Mouse (Mus musculus): ENCODE measurements at regions not wholly inside any gene's neighbourhood (a gene's known extent, or its start where the extent isn't known, plus 50 kb on each side); places are given as distances from the start of the nearest gene placed in this dataset.

DNA sequence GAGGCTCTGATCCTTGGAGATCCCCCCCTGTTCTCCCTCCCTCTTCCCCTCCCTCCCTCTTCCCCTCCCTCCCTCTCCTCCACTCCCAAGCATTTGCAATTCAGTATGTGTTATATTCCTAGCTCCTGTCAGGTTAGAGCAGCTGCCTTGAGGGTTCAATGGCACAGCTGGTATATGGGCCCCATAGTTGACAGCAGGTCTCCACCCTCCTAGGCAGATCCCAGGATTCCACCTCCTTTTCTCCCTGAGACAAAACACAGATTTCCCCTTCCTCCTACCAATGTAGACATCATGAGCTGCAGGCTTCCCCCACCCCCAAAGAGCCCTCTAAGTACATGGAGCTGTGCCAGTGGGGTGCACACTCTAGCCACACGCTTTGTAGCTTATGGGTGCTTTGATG is 137.8 kb downstream of the Unc5cl start:
- no peaks in the 10 kb centered on the region for H3K27me3 ChIP-seq
- no peaks in the 10 kb centered on the region for H3K4me1 ChIP-seq
- H3K9ac ChIP-seq: no peak overlapping the region
- no peaks in the 10 kb centered on the region for H3K36me3 ChIP-seq
- no peak overlapping the region for H3K4me3 ChIP-seq
- ATAC-seq (ENCODE audit: insufficient number of reproducible peaks, low FRiP score, low TSS enrichment, low read depth): no peak
- H3K4me2 ChIP-seq: no peak overlapping the region
- H3K27ac ChIP-seq: no peak overlapping the region
- WGBS: 73% methylated on average over 1 of the region's 1 CpGs
- no peaks in the 10 kb centered on the region for H3K9me3 ChIP-seq

DNA sequence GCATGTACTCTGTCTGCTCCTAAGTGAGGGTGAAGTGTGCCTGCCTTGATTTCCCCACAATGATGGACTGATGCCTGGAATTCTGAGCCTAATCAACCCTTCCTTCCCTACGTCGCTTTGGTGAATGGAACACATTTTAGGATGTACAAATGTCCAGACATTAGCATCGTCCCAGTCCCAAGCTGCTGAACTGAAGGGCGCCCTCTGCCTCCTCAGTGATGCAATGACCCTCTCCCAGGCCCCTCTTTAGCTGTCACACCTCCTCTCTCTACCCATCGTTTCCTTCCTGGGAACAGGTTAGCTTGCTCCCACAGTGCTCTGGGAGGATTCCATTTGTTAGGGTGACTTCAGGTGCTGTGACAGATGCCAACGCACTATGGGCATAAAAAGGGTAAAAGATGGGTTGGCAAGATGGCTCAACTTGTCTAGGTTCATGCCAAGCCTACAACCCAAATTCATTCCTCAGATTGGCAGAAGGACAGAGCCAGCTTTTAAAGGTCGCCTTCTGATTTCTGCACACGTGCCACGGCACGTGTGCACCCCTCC is 140.8 kb downstream of the Unc5cl start:
- no peaks in the 10 kb centered on the region for H3K27me3 ChIP-seq
- H3K9me3 ChIP-seq: no peaks in the 10 kb centered on the region
- 69% methylated on average over 10 of the region's 10 CpGs for WGBS
- H3K9ac ChIP-seq: no peak overlapping the region
- no peak overlapping the region for H3K4me2 ChIP-seq
- H3K4me1 ChIP-seq: no peaks in the 10 kb centered on the region
- no peak for ATAC-seq (ENCODE audit: insufficient number of reproducible peaks, low FRiP score, low TSS enrichment, low read depth)
- no peak overlapping the region for H3K27ac ChIP-seq
- no peaks in the 10 kb centered on the region for H3K36me3 ChIP-seq
- no peak overlapping the region for H3K4me3 ChIP-seq

DNA sequence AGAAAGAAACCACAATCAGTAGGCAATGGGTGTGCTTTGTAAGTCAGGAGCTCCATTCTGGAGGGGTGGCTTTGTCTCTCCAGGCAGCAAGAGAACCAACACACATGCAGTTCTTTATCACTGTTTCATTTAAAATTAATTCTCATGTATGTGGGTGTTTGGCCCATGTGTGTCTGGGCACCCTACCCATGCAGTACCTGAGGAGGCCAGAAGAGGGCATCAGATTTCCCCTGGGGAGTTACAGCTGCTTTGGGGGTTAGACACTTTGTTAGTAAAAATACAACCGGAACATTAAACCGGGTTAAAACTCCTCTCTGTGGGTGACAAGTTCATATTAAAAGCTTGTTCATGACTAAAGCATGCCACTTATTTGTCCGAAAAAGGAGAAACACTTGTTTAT is 141.7 kb downstream of the Unc5cl start:
- no peak overlapping the region for H3K27ac ChIP-seq
- WGBS: 77% methylated on average over 3 of the region's 3 CpGs
- no peak for ATAC-seq (ENCODE audit: insufficient number of reproducible peaks, low FRiP score, low TSS enrichment, low read depth)

DNA sequence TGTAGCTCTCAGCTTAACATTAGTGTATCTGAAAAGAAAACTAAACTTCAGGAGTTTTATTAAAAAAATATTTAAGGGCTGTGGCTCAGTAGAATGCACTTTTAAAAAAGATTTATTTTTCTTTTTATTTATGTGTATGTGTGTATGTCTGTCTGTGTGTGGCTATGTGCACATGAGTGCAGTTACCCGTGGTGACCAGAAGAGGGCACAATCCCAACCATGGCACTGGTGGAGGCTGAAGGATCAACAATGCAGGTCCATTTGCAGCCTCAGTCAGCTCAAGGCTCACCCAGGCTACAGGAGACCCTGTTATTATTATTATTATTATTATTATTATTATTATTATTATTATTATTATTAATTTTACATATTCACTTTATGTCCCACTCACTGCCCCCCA is 142.6 kb downstream of the Unc5cl start:
- no peak for ATAC-seq (ENCODE audit: insufficient number of reproducible peaks, low FRiP score, low TSS enrichment, low read depth)
- no peaks in the 10 kb centered on the region for H3K9me3 ChIP-seq
- H3K27me3 ChIP-seq: no peaks in the 10 kb centered on the region
- no peaks in the 10 kb centered on the region for H3K4me1 ChIP-seq
- H3K4me2 ChIP-seq: no peak overlapping the region
- no peak overlapping the region for H3K9ac ChIP-seq
- 100% methylated on average over 1 of the region's 1 CpGs for WGBS
- H3K36me3 ChIP-seq: no peaks in the 10 kb centered on the region
- H3K4me3 ChIP-seq: no peak overlapping the region
- no peak overlapping the region for H3K27ac ChIP-seq

More for the DNA sequence above, 141.7 kb downstream of the Unc5cl start:
- H3K4me3 ChIP-seq: no peak overlapping the region
- H3K4me1 ChIP-seq: no peaks in the 10 kb centered on the region
- H3K36me3 ChIP-seq: no peaks in the 10 kb centered on the region
- H3K9ac ChIP-seq: no peak overlapping the region
- H3K27me3 ChIP-seq: no peaks in the 10 kb centered on the region
- no peak overlapping the region for H3K4me2 ChIP-seq
- no peaks in the 10 kb centered on the region for H3K9me3 ChIP-seq

DNA sequence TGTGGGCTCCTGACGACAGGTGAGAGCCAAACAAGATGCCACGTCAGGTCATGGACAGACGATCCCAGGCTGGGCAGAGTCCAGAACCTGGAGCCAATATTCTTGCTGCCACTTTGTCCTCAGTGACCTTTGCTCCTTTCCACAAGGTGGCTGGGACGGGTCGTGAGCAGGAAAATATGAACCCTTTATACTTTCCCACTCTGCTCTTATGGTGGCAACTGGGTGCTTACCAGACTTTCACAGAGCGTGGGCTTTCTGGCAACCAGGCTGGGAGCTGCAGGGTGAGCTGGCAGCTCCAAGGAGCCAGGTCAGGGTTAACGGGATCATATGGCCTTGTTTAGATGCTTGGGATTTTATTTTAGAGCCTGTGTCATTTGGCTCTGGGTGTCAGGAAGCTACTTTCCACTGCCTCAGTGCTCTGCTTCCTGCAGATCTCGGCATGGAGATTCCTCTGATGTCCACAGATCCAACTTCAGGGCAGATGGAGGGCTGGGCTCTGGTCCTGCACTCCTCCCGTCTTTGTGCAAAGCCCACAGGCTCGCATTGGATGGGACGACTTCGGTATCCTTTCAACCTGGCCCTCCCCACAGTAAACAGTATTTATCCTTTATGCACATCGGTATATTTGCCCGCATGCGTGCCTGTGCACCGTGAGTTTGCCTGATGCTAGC is 143.9 kb downstream of the Unc5cl start:
- WGBS: 72% methylated on average over 16 of the region's 16 CpGs
- no peaks in the 10 kb centered on the region for H3K36me3 ChIP-seq
- H3K27me3 ChIP-seq: 0 out of 2 replicates have a peak, but pooled peaks cover 3% of the 10 kb centered on the region
- no peak overlapping the region for H3K9ac ChIP-seq
- no peaks in the 10 kb centered on the region for H3K9me3 ChIP-seq
- H3K4me3 ChIP-seq: no peak overlapping the region
- no peaks in the 10 kb centered on the region for H3K4me1 ChIP-seq
- H3K4me2 ChIP-seq: no peak overlapping the region
- no peak for ATAC-seq (ENCODE audit: insufficient number of reproducible peaks, low FRiP score, low TSS enrichment, low read depth)
- no peak overlapping the region for H3K27ac ChIP-seq

DNA sequence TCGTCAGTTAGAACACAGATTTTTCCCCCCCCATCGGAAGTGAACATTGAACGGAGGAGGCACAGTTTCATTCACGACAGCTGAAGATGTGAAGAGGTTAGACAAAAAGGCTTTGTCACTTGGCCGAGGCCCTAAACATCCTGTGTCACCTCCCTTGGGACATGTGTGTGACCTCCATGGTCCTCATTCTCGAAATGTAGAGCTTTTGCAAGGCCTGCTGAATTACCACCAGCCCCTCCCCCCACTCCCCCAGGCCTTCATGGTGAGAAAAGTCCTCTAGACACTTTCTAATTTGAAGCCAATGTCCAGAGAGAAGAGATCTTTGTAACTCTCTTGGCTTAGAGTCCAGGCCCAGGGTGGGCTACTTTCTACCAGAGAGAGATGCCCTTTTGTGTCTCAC is 145.5 kb downstream of the Unc5cl start:
- Histone ChIP-seq H3K9me3 (no peaks in the 10 kb centered on the region), H3K4me3 (no peak overlapping the region), H3K27me3 (0 out of 2 replicates have a peak, but pooled peaks cover 3% of the 10 kb centered on the region), H3K4me1 (no peaks in the 10 kb centered on the region), H3K27ac (no peak overlapping the region), H3K4me2 (no peak overlapping the region), H3K9ac (no peak overlapping the region), H3K36me3 (no peaks in the 10 kb centered on the region)
- WGBS: 77% methylated on average over 6 of the region's 6 CpGs
- ATAC-seq (ENCODE audit: insufficient number of reproducible peaks, low FRiP score, low TSS enrichment, low read depth): no peak

DNA sequence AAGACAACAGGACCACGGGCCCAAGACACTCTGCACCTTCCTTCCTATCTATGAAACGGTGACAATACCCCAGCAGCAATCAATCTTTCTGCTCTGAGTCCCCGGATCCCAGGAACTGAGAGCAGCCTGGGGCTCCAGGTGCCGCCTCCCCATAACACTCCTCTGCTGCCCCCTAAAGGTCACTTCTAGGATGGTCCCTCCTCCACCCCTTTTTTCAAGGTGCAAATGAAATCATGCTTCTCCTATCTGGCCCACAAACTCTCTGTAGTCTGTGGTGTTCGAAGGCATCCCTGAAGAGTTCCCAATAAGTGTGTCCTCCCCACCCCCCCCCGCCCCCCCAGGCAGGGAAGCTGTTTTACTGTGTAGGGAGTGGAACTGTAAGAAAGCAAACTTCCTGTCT is 147.9 kb downstream of the Unc5cl start:
- H3K36me3 ChIP-seq: no peaks in the 10 kb centered on the region
- no peak overlapping the region for H3K9ac ChIP-seq
- H3K9me3 ChIP-seq: no peaks in the 10 kb centered on the region
- H3K4me2 ChIP-seq: no peak overlapping the region
- no peak for ATAC-seq (ENCODE audit: insufficient number of reproducible peaks, low FRiP score, low TSS enrichment, low read depth)
- H3K27me3 ChIP-seq: 0 out of 2 replicates have a peak, but pooled peaks cover 3% of the 10 kb centered on the region
- H3K4me3 ChIP-seq: no peak overlapping the region
- H3K4me1 ChIP-seq: no peaks in the 10 kb centered on the region
- no peak overlapping the region for H3K27ac ChIP-seq
- 6% methylated on average over 6 of the region's 6 CpGs for WGBS

DNA sequence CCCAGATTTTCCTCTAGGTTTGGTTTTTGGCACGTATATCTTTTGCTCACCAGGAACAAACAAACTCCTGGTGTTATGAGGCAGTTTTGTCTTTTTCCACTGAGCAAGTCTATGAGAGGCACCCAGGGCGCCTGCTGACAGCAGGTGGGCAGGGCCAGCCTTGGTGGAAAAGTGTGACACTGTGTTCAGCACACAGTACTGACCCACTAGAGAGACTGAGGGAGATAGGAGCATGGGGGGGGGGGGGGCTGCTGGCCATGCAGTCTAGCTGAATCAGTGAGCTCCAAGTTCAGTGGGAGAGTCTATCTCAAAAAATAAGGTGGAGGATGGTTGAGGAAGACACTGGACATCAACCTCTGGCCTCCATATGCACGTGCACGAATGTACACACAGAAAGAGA is 152.1 kb downstream of the Unc5cl start:
- H3K9me3 ChIP-seq: no peaks in the 10 kb centered on the region
- no peak overlapping the region for H3K9ac ChIP-seq
- no peak overlapping the region for H3K27ac ChIP-seq
- 0 out of 2 replicates have a peak, but pooled peaks cover 3% of the 10 kb centered on the region for H3K27me3 ChIP-seq
- ATAC-seq (ENCODE audit: insufficient number of reproducible peaks, low FRiP score, low TSS enrichment, low read depth): no peak
- no peaks in the 10 kb centered on the region for H3K4me1 ChIP-seq
- no peaks in the 10 kb centered on the region for H3K36me3 ChIP-seq
- no peak overlapping the region for H3K4me3 ChIP-seq
- 87% methylated on average over 4 of the region's 4 CpGs for WGBS
- no peak overlapping the region for H3K4me2 ChIP-seq

DNA sequence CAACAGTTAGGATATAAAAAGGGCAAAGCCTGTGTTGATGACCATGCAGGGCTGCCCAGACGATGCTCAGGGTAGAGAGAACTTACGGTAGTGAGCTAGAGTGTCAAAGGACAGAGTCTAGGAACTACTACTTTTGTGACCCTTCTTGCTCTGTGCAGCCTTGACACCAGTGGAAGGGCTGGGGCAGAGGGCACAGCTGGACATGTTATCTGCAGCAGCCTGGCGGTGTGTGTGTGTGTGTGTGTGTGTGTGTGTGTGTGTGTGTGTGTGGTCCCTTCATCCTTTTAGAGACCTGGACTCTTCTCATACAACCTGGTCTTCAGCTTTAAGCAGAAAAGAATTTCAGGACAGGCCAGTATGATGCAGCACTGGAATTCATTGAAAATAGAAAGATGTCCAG is 153.6 kb downstream of the Unc5cl start:
- no peaks in the 10 kb centered on the region for H3K36me3 ChIP-seq
- no peaks in the 10 kb centered on the region for H3K9me3 ChIP-seq
- no peak overlapping the region for H3K4me3 ChIP-seq
- 0 out of 2 replicates have a peak, but pooled peaks cover 3% of the 10 kb centered on the region for H3K27me3 ChIP-seq
- no peak overlapping the region for H3K4me2 ChIP-seq
- ATAC-seq (ENCODE audit: insufficient number of reproducible peaks, low FRiP score, low TSS enrichment, low read depth): no peak
- H3K4me1 ChIP-seq: no peaks in the 10 kb centered on the region
- 84% methylated on average over 3 of the region's 3 CpGs for WGBS
- no peak overlapping the region for H3K9ac ChIP-seq
- no peak overlapping the region for H3K27ac ChIP-seq

DNA sequence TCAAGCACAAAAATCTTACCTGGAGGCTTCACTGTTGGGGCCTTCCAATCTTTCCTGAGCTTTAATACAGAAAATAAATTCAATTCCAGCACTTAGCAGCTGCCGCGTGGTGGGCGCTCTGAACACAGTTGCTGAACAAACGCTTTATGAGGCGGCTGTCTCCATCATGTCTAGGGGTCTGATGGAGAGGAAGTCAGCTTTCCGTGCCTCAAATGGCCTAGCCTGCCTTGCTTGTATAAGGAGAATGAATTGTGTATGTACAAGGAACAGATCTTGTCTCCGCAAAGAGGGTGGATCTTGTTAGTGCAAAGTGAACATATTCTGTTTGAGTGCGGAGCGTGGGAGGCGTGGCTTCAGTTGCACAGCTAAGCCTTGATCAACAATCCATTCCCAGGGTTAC is 155.4 kb downstream of the Unc5cl start:
- Histone ChIP-seq H3K4me2 (no peak overlapping the region), H3K9ac (no peak overlapping the region), H3K27me3 (no peaks in the 10 kb centered on the region), H3K4me1 (no peaks in the 10 kb centered on the region), H3K4me3 (no peak overlapping the region), H3K27ac (no peak overlapping the region), H3K9me3 (no peaks in the 10 kb centered on the region), H3K36me3 (no peaks in the 10 kb centered on the region)
- WGBS: 70% methylated on average over 10 of the region's 10 CpGs
- ATAC-seq (ENCODE audit: insufficient number of reproducible peaks, low FRiP score, low TSS enrichment, low read depth): no peak

DNA sequence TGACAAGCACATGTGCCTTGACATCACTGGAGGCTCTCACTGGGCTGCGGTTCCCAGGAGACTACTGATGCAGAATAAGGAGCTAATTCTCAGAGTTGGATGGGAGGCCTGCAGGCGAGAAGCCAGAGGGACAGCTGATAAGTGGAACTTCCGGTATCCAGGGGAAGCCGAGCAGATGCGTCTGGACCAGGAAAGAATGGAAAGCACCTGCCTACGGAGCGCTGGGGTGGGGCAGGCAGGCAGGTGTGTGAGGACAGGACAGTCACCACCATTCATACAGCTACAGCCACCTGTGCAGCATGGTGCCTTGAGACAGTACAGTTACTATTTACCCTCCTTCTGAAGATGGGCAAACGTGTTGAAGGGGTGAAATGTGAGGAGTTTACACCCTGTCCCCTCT is 156.1 kb downstream of the Unc5cl start:
- Histone ChIP-seq H3K9ac (no peak overlapping the region), H3K9me3 (no peaks in the 10 kb centered on the region), H3K27me3 (no peaks in the 10 kb centered on the region), H3K4me1 (no peaks in the 10 kb centered on the region), H3K36me3 (no peaks in the 10 kb centered on the region), H3K4me2 (no peak overlapping the region), H3K4me3 (no peak overlapping the region), H3K27ac (no peak overlapping the region)
- no peak for ATAC-seq (ENCODE audit: insufficient number of reproducible peaks, low FRiP score, low TSS enrichment, low read depth)
- 76% methylated on average over 8 of the region's 8 CpGs for WGBS

DNA sequence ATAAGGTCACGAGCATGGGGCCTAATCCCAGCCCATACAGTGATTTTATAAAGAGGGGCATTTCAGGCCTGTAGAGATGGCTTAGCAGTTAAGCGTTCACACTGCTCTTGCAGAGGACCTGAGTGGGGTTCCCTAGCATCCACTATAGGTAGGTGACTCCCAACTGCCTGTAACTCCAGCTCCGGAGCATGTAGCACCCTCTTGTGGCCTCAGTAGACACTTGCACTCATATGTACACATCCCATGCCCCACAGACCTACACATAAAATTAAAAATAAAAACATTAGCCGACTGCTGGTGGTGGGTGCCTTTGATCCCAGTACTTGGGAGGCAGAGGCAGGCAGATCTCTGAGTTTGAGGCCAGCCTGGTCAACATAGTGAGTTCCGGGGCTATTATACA is 158.8 kb downstream of the Unc5cl start:
- Histone ChIP-seq H3K4me2 (no peak overlapping the region), H3K36me3 (no peaks in the 10 kb centered on the region), H3K27ac (no peak overlapping the region), H3K9me3 (no peaks in the 10 kb centered on the region), H3K9ac (no peak overlapping the region), H3K27me3 (no peaks in the 10 kb centered on the region), H3K4me1 (no peaks in the 10 kb centered on the region), H3K4me3 (no peak overlapping the region)
- 90% methylated on average over 5 of the region's 5 CpGs for WGBS
- ATAC-seq (ENCODE audit: insufficient number of reproducible peaks, low FRiP score, low TSS enrichment, low read depth): no peak

DNA sequence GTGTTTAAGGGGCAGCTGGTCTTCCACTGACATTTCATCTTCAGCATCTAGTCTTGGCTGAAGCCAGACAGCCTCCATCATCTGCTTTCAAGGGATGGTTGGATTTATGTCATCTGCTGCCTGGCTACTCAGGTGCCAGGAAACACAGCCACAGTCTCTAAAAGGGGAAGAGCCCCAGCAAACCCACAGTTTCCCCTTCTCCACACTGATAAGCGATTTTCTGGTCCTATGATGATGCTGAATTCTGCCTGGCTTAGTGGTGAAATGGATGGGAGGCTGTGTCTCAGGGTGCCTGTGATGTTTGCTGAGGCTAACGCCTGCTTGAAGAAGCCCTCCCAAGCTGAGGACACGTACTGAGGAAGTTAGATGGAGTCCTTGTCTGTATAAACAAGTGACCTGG is 160.5 kb downstream of the Unc5cl start:
- Histone ChIP-seq H3K4me1 (no peaks in the 10 kb centered on the region), H3K27me3 (no peaks in the 10 kb centered on the region), H3K9me3 (no peaks in the 10 kb centered on the region), H3K9ac (no peak overlapping the region), H3K27ac (no peak overlapping the region), H3K4me3 (no peak overlapping the region), H3K4me2 (no peak overlapping the region), H3K36me3 (no peaks in the 10 kb centered on the region)
- ATAC-seq (ENCODE audit: insufficient number of reproducible peaks, low FRiP score, low TSS enrichment, low read depth): no peak
- WGBS: 48% methylated on average over 3 of the region's 3 CpGs
